Mouse (Mus musculus) lung, postnatal 14 days (tissue): ENCODE data around the gene C730034F03Rik.

Experiments used
- DNase-seq: peaks from one replicate; pipeline ENCODE4 v3.0.0; 2021

The C730034F03Rik gene

DNA sequence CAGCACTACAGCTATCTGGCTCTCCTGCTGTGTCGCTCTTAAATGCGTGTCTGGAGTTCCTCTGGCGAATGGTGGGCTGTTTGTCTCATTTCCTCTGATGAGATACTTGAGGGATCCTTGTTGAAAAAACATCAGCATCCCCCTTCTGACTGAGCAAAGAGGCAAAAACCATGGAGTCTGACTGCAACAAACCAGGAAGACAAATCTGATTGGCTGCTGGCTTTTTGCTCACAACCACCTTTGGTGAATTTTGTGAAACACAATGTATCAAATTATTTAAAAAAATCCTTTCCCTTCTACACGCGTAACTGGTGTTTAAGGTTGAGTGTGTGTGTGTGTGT is 47.1 kb downstream of the C730034F03Rik start:
- DNase-seq, result no peak

DNA sequence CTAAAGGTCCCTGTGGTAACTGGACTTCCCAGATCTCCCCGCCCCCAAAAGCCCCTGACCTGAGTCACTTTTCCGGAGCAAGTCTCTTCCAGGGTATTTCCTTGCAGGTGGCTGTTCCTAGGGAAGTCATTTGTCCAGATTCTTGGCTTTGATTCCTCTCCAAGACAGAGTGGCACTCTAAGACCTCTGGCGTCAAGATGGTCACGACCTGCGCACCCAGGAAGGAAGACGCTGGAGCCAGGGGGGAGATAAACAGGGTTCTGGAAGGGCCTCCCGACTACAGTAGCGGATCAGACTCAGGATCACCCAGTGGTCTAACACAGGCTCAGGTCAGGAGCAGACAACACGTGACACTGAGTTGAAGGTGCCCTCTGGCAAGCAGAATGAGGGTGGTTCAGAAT is 47.7 kb downstream of the C730034F03Rik start, which contains the start of gene Arsa:
Arsa (minus strand) TSS at position 335 of the 401 bp plus-strand sequence.
- peak; percentile 19 for DNase-seq

DNA sequence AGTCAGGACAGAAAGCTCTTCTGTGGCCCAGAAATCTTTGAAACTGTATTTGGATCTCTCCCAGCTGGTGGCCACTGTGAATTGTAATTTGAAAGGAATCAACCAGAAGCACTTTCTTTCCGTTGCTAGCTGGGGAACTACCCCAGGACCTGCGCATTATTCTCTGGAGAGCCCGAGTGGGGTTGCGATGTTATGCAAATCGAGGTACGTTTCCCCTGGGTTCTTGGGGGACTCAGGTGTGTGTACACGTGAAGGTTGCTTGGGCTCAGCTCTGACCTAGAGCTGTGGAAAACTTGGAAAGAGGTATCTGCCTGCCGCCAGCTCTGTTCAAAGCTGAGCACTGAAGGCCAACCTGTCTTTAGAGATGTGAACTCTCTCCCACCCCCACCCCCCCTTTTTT is 48.4 kb downstream of the C730034F03Rik start:
- DNase-seq, result no peak

DNA sequence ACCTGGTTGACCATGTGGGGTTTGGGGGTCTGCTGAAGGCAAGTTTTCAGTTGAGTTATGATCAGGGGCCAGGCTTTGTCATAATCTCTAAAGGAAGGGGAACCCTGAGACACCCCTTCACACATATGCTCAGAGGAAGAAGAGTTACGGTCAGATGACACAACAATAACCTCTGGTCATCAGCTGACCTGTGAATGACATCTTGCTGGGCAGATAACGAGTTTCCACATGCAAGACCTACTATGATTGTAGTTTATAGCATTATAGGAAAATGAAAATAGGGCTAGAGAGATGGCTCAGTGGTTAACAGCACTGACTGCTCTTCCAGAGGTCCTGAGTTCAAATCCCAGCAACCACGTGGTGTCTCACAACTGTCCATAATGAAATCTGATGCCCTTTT is 49.2 kb downstream of the C730034F03Rik start:
- no peak for DNase-seq
